Mouse (Mus musculus) stomach, postnatal 0 days (tissue): ENCODE results near the gene Fgf22.

Experiments used
- CTCF ChIP-seq: IDR thresholded peaks from 2 replicates; pipeline ENCODE4 v1.5.1; 2016; ENCODE audit warnings: antibody characterized with exemption, low read depth, mild to moderate bottlenecking, moderate library complexity
- EP300 ChIP-seq: optimal IDR thresholded peaks from 2 replicates; pipeline ENCODE3; 2016; ENCODE audit warnings: antibody characterized with exemption

DNA sequence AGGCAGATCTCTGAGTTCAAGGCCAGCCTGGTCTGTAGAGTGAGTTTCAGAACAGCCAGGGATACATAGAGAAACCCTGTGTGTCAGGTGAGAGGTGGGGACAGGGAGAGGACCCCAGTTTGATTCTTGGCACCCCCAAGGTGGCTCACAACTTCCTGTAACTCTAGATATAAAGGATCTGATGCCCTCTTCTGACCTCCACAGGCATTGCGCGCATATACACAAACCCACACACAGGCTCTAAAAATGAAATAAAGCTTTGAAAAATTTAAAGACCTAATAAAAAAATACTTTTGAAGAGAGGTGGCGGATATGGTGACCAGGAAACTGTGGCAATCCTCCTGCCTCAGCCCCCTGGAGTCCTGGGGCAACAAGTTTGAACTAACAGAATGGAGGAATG lies 41.0 kb downstream of the Fgf22 start:
- peak; percentile 23; the same call in 1 of the 2 replicates for TF ChIP-seq CTCF
- TF ChIP-seq EP300: no peak
